Mouse (Mus musculus): ENCODE measurements around the gene Mup5.

- TF ChIP-seq CTCF (IDR thresholded peaks at IDR 0.05) (no peak), POLR2A (IDR thresholded peaks at IDR 0.05; ENCODE audit: insufficient read depth, low read depth, low read length) (no peak)
Observed at GRCm38 (mm10) chr4:61834952-61835708, at the start of gene Mup5.
